Mouse (Mus musculus) embryo, embryonic 9.5 days (tissue): ENCODE data around the gene Scamp5.

ENCODE experiments used
- DNase-seq: peaks from one replicate; pipeline ENCODE4 v3.0.0-alpha.2; 2017; ENCODE audit errors: extremely low spot score

The Scamp5 gene

DNA sequence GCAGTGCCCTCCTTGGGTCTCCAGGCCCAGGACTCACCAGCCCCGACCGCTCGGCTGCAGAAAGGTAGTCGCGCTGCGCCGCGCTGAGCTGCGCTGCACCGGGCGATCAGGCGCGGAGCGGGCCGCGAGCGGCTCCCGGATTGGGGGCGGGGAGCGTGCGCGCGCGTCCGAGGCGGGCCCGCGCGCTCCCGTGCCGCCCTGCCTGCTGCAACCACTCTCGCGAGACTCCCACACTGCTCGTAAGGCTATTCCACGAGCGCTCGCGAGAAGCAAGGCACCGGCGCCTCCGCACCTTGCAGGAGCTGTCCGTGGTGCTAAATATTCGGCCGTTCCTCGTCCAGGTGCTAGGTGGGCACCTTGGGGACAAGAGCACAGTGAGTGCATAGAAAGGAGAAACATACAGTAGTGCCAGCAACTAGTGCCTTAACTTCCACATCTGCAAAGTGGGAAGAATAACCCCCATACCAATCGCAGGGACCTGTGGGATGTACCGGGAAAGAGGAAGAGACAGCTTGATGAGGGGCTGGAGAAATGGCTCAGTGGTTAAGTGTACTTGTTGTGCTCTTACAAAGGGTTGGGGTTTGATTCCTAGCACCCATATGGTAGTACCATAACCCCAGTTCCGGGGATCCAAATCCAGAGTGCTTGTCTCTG lies at the start of gene Scamp5:
TSS of gene Scamp5 (minus strand) at position 165 of the 654 bp plus-strand sequence.
- peak; percentile 87 for DNase-seq

DNA sequence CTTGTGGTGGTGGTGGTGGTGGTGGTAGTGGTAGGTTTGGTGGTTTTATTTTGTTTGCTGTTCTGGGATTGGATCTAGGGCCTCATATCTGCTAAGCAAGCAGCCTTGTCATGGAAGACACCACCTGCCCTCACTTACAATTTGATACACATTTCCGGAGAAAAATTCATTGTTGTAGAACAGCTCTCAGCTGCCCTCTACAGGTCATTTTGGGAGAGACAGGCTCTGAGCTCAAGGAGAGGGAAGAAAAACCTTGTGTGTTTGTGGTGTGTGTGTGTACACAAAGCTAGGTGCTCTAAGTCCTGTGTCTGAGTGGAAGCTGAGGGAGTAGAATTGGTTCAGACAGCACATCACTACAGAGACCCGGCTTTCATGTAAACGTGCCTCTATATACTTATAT lies 49.3 kb upstream of the Scamp5 start:
- DNase-seq: peak; percentile 75

DNA sequence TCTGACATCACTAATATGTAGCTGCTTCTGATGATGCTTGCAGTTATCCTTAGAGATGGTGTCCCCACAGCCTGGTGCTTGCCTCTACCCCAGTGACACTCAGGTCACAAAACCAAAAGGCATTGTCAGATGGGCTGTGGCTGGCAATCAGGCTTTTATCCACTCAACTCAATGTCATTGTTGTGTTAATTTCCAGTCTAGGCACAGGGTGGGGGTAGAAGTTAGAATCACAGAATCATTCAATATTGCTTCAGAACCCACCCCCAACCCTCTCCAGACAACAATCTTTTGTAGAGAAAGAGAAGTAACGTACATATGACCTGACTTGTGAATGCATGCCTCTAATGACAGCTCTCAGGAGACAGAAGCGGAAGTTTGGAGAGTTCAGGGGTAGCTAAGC lies 42.7 kb upstream of the Scamp5 start:
- no peak for DNase-seq

DNA sequence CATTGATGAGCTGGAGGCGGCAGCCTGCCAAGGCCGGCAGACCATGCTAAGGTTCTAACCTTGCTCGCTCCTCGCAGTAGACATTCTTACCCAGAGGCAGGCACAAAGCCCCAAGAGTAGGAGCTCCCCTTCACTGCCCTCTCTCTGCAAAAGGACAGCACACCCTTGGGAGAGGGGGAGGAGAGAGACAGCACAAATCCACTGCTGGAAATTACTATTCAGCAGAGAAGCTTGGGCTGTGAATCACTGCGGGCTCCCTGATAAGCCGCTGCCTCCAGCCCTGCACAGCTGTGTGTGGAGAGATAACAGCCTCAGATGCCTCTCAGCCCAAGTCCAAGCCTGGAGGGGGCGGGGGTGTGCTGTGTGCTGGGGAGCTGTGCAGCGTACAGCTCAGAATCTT lies 37.8 kb upstream of the Scamp5 start:
- DNase-seq: peak; percentile 49

DNA sequence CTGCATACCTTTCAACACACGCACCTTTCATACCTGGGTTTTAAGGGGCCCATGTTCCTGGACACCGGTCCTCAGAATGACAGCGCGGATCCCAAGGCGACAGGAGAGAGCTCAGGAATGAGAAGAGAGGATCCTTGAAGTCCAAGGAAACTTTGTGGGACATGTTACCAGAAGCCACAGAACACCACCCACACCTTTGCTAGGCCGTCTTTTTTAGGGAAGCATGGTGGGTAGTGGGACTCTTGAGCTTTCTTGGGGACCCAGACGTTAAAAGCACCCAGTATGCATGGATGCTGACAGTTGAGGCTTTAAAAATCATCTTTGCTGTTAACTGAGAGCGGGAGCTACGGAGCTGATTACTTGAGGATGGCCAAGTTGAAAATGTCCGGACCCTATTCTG lies 37.0 kb upstream of the Scamp5 start:
- no peak for DNase-seq

DNA sequence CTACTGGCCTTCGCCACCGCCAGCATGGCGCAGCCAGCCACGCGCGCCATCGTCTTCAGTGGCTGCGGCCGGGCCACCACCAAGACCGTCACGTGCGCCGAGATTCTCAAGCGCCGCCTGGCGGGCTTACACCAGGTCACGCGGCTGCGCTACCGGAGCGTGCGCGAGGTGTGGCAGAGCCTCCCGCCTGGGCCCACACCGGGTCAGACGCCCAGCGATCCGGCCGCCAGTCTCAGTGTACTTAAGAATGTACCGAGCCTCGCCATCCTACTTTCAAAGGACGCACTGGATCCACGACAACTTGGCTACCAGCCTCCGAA lies 36.5 kb upstream of the Scamp5 start:
- peak; percentile 54 for DNase-seq

DNA sequence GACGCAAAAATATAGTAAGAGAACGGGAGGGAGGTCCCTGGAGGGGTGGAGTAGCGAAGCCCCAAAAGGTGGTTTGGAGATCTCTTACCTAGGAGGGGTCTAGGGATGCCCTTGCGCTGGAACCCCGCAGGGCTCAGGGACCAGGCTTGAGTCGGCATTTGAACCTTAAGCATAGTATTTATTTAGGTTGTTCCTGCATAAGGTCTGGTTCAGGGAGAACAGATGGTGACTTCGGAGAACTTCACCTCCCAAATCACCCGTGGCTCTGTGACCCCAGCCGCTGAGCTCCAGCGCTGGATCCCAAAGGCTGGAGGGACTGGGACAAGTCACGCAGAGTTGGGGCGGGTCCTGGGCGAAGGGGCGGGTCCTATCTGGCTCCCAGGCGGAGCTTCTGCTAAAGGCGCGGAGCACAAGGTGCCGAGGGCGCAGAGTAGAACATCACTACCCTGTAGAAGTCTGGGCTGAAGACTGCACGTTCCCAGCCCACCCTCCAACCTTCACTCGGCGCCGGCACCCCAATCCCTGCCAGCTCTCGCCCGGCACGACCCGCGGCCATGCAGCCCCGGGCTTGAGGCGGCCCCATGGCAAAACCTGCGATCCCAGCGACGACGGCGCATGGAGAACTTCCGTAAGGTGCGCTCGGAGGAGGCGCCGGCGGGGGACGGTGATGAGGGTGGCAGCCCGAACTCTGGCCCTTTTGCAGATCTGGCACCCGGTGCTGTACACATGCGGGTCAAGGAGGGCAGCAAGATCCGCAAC lies 35.9 kb upstream of the Scamp5 start, which contains the start of gene Rpp25:
TSS of gene Rpp25 (plus strand) at position 405 of the 759 bp plus-strand sequence.
- peak; percentile 74 for DNase-seq

DNA sequence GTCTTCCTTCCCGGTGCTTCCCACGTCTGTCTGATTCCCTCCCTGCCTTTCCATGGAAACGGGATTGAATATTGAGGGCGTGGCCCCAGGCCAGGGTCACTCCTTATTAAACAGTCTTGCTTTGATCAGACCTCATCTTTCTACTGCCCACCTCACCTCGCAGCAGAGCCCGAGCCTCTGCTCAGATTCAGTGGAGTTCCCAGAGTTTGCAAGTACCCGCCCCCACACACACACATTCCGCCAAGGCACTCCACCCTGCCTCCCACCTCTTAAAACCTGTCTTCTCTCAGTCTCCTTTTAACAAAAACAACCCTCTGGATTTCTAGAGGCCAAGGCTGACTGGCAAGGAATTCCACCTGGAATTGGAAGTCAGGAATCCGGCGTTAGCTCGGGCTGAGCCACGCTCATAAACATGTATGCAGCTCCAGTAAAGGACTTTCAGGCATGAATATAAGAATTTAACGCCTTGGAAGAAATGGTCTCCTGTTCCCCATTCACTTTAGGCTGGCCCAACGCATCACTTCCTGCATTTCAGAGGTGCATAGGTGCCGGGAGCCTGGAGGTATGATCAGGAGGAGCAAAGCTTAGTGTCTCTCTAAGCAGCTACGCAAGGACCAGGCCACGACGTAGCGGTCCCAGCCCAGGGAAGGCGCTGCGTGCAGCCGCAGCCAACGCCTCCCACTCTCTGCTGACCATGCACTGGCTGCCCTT lies 35.2 kb upstream of the Scamp5 start:
- peak; percentile 51 for DNase-seq

DNA sequence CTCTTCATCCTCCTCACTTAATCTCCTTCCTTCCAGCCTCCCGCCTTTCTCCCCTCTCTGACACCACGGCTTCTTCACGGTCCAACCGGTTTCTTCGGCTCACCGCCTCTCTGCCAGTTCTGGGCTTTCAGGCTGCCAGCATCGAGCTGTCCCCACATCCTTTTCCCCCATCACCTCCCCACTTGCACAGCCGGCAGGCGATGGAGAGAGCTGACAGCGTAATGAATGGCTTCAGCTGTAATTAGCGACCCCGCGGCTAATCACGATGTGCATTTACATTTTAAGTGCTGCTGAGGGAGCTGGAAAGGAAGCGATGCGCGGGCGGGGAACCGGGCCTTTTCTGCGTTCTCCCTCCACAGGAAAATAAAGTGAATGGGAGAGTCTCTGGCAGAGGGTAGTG lies 34.0 kb upstream of the Scamp5 start:
- DNase-seq: peak; percentile 45

DNA sequence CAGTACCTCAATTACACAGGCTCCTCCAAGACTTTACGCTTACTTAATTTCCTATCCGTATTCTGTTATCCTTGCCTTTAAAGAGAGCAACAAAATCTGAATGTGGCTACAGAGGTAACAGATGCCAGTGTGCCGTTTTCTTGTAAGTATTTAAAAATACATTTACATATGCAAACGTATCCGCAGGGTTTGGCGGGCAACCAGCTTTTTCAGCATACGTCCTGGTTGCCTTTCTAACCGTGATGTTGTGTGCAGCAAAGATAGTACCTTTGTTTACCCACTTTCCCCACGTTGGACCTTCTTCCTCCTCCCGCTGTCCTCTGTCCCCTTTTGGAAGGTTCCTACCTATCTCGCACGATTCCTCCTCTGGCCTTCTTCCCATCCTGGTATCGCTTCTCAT lies 33.6 kb upstream of the Scamp5 start:
- no peak for DNase-seq

DNA sequence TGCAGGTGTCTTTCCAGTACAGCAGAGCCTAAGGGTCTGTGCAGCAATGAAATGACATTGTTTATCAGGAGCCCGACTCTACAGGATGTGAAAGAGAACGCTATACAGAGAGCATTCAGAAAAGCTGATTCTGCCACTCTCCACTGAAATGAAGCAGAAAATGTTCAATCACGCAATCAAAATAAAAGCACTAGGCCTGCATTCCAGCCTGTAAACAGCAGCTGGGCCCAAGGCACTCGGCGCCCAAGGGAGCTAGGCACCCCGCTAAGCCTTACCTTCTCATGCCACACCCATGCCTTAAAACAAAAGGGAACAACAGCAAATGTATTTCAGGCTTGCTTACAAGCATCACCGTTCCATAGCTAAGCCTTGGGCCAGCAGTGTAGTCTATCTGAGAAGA lies 30.7 kb upstream of the Scamp5 start:
- DNase-seq: no peak

DNA sequence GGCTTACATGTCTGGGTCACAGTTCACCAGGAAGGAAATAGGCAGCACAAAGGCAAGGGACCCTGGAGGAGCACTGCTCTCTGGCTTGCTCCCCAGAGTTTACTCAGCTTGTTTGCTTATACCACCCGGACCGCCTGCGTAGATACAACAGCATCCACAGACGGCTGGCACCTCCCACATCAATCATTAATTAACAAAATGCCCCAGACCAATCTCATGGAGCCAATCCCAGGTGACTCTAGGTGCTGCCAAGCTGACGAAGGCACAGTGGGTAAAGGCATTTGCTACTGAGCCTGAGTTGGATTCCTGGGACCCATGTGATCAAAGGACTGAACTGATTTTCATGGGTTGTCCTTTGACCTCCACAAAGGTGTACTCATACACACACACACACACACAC lies 29.4 kb upstream of the Scamp5 start:
- no peak for DNase-seq

DNA sequence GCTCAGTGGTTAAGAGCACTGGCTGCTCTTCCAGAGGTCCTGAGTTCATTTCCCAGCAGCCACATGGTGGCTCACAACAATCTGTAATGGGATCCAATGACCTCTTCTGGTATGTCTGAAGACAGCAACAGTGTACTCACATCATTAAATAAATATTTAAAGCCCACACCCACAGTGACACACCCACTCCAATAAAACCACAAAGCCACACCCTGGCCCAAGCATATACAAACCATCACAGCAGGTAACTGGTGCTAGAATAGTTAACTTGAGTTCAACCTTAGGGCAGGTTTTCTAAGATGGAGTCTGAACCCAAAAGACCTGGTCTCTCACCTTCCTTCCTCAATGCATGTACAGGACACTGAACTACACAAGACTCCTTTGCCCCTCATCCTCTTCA lies 27.1 kb upstream of the Scamp5 start:
- no peak for DNase-seq

DNA sequence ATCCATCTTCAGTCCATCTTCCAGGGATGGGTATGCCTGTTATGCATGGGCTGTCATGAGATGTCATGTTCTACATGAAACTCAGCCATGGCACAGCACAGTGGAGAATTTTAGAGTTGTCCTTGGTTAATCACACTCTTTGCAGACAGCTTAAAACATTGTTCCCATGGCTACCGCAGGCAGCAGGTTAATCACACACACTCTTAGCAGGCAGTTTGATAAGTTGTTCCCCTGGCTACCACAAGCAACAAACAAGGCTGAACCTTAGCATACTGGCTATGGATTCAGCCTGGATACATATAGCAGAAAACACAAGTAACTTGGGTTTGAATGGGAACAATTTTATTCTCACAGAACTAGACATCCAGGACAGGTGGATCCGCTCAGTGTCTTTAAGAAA lies 25.7 kb upstream of the Scamp5 start:
- no peak for DNase-seq

DNA sequence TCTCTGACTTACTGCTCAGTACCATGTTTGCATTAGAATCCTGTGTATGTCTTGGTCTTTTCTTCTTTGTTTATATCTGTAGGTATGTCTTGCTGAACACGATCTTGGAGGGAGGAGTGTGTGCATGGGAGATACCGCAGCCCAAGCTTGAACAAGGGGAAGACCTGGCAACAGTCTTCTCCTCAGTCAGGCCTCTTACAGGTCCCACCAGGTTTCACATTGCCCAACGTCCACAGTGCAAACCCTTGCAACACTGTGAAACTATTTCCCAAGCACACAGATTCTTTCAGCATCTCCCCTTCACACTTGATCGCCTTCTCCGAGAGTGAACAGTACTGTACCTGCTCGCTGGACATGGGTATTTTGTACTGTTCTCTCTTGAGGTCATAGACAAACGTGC lies 19.9 kb upstream of the Scamp5 start:
- no peak for DNase-seq

DNA sequence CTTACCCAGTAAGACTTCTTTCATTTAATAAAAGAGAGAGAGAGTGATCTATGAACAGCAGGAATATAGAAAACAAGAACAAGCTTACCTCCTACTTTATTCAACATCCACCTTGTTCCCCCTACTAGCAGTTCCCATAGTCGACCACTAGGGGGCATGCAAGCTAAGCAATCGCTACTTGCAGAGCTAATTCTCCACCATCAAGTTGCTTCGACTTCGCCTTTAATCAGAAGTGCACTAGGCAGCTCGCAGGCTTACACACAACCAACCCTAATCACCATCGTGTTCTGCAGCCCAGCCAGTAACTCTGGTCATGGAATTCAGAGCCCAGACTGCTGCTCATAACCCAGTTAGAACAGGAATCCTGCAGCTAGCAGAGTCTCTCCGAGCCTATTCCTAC lies 17.9 kb upstream of the Scamp5 start:
- DNase-seq: peak; percentile 72

DNA sequence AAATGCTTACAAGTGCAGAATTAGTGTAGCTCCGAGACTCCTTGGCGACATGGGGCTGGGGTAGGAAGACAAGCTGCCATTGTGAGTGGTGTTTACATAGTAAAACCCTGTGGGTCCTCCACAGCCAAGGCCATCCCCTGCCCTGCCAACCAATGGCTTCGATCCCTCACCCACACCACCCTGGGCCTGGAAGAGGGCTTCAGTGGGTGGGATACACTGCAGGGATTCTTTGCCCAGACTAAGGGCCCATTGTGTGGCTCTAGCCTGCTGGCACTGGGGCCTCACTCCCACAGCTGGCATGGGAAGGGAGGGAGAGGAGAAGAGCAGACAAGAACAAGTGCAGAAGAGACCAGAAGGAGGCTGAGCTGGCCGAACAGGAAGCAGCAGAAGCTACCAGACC lies 1.1 kb upstream of the Scamp5 start:
- DNase-seq: no peak

DNA sequence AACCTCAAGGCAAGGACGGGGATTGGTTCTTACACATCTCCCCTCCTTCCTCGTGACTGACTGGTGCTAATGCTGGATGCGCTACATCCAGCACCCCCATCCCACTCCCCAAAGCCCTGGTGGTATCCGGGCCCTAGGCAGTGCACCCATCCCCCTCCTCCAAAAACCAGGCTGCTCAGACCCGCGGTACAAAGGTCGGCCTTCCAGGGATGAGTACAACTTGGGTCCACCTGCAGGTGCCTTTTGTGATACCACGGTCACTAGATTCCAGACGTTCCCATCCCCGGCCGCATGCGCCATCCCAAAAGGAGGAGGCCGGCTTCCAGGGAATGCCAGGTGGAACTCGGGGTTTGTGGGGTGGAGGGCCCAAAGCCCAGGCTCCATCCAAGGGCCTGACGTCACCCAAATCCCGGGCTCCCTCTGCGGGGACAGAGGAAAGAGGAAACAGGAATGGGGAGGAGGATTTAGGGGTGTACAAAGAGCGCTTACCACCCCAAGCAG lies 539 bp downstream of the Scamp5 start:
- no peak for DNase-seq

DNA sequence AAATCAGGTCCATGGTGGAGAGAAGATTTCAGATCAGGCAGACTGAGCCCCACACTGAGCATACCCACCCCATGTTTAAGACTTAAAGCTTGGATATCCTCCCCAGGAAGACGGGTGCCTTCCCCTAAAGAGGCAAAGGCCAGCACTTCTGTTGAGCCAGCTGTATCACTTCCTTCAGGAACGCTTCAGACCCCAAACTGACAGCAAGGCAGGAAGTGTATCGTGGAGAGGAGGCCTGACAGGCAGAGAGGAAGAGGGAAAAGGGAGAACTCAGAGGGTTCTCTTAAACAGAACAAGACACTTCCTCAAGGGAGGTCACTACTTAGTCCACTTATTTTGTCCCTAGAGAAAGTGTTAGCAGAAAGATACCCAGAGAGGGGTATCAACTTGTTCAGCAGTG lies 1.8 kb downstream of the Scamp5 start:
- no peak for DNase-seq

DNA sequence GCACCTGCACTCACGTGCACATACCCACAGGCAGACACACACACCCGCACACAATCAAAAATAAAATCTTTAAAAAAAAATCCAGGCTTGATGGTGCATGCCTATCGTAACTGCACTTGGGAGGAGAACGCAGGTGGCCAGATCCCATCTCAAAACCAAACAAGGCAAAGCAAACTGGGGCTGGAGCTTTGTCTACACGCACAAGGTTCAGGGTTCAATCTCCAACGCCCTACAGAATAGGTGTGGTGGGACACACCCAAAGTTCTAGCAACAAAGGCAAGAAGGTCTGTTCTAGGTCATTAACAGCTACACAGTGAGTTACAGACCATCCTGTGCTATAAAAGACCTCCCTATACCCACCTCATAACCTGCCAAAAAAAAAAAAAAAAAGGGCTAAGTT lies 5.0 kb downstream of the Scamp5 start:
- no peak for DNase-seq

DNA sequence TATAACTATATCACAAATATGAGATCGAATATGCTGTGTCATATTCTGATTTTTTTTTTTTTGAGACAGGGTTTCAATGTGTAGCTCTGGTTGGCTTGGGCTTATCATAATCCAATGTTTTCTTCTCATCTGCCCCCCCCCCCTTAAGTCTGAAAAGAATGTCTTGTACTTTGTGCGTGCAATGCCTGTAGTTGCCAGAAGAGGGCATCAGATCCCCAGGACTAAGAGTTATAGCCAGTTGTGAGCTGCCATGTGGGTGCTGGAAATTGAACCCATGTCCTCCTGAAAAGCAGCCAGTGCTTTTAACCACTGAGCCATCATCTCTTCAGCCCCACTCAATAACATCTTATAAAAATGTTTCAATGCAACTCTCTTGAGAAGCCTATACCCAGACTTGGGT lies 8.2 kb downstream of the Scamp5 start:
- DNase-seq: no peak

DNA sequence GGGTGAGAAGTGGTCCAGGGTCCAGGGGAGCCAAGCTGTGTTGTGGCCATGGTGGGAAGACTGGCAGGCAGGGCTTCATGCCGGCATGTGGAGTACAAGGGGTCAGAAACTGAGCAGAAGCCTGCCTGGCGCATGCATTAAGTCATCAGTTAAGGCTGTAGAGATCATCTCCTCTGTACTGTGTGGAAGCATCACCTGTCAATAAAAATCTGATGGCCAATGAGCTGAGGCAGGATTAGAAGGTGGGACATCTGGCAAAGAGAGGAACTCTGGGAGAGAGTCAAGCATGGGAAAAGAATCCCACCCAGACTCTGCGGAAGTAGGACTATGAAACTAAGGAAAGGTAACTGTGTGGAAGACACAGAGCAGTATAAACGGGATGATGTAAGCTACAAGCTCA lies 14.3 kb downstream of the Scamp5 start:
- no peak for DNase-seq
